Mouse (Mus musculus) MN1 (cell line): ENCODE measurements around the gene Ccng1.

Experiments
- DNase-seq: peaks from one replicate; pipeline ENCODE4 v3.0.0-alpha.2; 2016; ENCODE audit warnings: low spot score

Ccng1 gene

DNA sequence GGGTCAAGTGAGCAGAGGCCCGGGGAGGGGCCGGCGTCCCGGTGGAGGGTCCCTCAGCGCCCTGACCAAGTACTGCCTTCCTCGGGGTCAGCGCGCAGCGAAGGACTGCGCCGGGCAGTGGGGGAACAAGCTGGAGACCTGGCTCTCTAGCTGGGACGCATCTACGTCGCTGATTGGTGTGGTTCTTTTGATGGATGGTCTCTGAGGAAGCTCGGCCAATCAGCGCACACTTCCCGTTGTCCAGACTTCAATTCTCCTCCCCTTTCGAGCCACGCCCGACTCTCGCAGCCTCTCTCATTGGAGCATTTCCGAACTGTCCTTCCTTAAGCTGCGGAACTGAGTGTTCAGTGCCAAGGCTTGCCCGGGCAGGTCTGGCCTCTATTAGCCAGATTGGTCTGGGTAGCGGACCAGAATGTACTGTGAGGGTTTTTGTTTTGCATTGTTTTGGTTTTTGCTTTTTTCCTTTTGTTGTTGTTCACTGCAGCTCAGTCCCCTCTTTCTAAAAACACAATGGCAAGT is at the start of gene Ccng1:
Gene Ccng1 (minus strand): TSS at position 203 of the 519 bp plus-strand sequence.
- peak; percentile 99 for DNase-seq

DNA sequence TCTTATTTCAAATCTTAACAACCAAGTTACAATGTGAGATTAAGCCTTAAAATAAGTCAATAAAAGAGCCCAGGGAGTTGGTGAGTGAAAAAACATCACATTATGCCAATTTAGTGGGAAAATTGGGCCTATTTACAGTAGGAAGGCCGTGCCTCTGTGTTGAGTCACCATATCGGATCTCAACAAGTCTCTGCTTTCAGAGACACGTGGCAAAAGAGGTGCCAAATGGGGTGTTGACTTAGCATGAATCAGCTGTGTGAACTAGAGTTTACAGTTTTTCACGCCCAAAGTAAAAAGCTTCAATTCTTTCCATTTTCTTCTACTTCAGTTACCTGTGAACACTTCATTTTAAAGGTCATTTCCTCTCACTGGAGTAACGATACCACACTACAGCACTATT is 35.2 kb upstream of the Ccng1 start:
- DNase-seq: no peak

DNA sequence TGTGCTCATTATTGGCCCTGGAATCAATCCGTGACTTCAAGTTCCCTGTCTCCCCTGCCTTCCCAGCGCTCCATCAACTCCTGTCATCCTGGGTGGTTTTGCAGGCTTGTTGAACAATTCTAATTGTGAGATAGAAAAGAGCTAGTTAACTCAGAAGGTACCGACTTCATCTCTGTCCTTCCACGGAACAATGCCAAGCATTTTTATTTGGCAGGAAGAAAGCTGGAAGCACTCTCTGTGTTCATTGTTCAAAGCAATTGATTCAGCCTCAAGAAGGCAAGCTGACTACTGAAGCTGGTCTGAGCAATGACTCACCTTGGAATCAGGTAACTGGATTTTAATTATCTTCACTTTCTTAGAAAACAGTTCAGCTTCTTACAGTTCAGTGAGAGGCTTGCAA is 34.6 kb upstream of the Ccng1 start:
- no peak for DNase-seq

DNA sequence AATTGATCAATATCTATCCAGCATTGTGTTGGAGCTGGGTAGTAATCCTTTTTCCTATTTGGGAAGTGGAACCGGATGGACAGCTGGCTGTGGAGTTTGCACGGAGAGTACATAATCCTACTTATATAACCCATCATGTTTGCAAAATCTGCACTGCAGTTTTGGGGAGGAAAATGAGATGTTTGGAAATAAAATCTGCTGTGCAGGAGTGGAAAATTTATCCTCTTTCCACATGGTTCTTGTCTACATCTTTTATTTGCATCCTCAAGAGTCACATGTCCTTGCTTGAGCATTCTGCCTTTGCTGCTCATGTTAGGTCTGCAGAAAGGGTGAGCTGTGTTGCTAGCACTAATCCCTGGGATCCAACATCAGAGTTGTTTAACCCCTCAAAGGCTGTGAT is 31.8 kb upstream of the Ccng1 start:
- no peak for DNase-seq

DNA sequence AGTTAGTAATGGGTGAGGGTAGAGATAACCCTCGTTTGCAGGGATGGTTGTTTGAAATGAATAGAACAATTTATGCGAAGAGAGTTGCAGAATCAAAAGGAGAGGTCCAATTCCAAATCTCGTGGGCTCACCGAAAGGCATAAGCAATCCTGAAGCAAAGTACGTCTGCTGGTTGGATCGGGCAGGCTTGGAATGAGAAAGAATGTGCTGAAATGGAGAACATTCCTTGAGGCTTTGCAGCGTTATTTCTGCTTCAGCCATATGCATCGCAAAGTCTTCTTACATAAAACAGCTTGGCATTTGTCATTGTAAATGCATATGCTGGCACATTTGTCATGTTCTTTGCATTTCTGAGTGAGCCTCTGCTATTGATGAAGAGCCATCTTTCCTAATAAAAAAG is 29.2 kb upstream of the Ccng1 start:
- no peak for DNase-seq

DNA sequence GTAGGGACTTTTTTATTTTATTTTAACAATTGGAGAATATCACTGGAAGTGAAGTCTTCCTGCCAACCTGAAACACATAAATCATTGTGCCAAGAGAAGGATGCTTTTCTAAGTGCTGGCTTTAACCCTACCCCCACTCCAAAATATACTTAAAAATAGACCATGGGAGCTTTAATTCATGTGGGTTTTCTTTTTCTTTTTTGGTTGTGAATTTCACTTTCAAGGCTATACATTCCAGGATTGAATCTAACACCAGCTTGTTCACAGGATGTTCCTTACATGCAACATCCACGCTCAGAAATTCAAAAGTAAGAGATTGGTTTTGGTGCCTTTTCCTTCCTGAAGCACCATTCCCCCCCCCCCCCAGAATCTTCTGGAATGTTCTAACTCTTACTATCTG is 28.2 kb upstream of the Ccng1 start:
- DNase-seq: no peak

DNA sequence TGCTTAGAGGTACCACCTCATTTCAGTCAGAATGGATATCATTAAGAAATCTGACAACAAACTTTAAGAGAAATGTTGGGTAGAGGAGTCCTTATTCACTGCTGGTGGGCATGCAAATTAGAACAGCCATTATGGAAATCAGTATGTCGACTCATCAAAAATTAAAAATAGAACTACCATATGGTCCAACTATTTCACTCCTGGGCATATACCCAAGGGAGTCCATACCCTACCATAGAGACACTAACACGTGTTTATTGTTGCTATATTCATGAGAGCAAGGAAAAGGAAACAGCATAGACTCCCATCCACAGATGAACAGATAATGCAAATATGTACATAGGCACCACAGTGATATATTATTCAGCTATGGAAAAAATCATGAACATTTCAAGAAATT is 26.7 kb upstream of the Ccng1 start:
- no peak for DNase-seq

DNA sequence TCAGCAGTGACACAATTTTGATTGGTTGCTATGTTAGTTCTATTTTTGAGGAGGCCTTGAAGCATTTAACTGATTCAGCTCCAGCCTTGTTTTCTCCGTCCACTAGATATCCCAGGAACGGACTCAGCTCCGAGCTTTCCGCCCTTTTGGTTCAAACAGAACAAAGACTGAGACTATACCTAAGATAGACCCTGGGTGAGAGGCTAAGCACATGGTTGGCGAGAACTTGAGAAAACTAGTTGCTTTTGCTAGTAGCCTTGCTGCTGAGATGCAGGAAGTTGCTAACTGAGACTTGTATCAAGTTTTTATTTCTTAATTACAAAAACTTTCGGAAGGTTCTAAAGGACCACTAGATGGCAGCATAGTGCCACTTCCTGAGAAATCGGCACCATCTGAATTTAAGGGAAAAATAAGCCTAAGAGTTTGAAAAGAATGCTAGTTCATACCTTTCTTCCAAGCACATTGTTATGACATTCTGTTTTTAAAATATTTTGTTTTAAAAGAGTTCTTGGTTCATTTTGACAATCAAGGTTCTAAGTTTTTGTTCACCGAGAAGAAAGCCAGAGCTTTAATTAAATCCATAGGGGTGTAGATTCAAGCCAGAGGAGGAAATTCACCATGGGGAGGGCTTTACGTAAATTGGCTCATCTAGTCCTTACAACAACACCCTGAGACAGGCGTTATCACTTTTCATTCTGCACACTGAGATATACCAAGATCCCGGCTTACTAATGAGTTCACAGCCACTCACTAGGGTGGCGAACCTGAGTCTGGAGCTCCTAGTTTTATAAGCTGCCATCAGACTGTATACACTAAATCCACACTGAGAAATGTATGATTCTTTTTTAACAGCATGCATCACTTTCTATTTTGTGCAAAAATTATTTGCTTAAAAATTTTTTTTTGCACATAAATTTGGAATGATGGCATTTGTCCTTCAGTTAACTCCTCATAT is 20.5 kb upstream of the Ccng1 start:
- DNase-seq: peak; percentile 68

DNA sequence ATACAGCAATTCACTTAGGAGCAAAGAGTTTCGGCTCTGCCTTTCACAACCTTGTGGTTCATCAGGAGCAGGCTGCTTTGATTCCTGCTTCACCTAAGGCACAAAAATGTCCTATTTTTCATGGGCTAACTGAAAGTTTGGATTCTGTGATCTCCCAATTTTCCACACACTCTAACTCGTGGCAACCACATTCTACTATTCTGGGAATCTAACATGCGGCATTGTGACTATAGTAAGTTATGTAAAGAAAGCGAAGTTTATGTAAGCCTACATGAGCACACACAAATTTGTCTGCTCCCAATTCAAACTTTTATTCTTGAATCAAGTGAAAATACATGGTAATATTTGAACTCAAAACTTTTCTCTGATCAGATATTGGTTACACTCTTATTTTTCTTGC is 9.6 kb upstream of the Ccng1 start:
- DNase-seq: no peak

DNA sequence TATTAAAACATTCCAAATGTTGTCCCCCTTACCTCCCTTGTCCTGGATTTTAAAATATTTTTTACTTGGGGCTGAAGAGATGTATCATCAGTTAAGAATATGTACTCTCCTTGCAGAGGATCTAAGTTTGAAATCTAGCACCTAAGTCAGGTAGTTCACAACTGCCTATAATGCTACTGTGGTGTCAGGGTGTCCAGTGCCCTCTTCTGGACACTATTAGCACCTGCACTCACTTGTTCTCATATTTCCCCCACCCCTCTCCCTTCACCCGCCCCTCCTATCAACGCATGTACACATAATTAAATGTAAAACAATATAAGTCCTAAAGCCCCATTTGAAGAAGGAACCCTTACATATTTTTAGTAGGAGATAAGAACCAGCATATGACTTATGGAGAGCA is 8.3 kb upstream of the Ccng1 start:
- DNase-seq: peak; percentile 24

DNA sequence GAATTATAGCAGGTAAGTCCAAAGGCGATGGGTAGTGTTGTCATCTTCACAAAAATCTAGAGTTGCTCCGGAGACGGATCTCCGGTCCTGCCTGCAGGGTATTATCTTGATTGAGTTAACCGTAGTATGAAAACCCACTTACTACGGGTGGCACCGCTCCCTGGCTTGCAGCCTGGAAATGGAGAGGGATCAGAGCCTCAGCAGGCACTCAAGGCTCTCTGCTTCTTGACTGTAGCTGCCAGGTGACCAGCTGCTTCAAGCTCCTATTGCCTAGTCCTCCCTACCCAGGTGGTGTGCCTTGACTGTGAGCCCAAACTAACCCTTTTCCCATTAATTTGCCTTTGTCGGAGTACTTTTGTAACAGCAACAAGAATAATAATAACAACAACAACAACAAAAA is 4.8 kb upstream of the Ccng1 start:
- peak; percentile 35 for DNase-seq

DNA sequence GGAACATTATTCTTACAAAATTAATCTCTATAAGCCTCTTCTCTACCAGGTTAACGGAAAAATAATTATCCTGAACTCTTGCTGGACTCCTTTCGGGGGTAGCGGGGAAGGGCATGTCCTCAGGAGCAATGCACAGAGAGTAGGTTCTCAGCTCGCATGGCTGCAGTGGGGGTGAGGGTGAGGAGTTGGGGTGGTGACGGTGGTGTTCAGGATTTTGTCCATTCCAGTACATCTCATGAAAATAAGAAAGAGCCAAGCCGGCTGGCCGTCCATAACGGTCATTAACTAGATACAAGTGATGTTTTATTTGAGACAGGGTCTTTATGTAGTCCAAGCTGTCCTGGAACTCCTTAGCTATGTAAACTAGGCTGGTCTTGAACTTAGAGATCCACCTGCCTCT is 857 bp upstream of the Ccng1 start:
- DNase-seq: no peak

DNA sequence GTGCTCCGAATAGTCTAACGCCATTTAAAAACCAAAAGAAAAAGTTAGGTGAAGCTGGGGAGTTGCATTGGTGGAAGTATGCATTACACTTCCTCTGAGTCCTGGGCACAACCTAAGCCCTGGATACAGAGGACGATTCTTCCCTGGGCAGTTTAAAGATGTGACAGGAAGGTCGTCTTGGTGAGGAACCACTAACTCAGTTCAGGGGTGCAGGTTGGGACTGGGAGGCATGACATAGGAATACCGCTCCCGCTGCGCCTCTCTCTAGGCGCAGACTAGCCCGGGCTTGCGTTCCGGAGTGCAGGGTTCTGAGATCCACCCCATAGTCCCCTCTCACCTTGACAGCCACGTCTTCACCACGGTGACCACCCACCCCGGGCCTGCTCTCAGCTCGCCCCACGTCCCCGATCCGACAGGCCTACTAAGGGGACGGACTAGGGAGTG is 425 bp downstream of the Ccng1 start:
- DNase-seq: peak; percentile 39

DNA sequence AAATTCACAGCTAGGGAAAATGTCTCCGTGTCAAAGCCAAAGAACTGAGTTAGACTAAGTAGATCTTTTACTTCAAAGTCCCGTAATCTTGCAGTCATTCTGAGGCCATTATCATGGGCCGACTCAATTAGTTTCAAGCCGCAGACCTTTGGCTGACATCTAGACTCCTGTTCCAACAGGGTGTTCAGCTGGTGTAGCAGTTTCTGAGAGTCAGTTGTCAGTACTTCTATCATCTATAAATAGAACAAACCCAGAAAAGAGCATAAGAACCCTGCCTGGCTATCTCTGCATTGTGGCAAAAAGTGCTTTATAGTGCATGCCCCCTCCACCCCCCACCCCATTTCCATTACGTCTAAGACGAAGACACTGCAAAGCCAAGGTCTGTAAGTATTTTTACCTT is 1.3 kb downstream of the Ccng1 start:
- DNase-seq: no peak

DNA sequence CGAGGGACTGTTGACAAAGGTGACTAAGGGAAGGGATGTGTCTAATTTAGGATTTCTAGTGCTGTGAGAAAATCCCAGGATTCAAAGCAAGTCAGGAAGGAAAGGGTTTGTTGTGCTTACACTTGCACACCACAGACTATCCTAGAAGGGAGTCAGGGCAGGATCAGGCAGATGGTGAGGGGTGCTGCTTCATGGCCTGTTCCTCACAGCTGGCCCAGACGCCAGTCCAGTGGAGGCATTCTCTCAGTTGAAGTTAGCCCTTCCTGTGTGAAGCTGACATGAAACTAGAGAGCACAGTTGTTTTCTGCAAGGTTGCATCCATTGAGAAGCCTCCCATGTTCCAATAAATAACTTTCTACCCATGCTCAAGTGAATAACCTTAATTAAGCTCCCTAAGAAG is 7.4 kb downstream of the Ccng1 start:
- no peak for DNase-seq

DNA sequence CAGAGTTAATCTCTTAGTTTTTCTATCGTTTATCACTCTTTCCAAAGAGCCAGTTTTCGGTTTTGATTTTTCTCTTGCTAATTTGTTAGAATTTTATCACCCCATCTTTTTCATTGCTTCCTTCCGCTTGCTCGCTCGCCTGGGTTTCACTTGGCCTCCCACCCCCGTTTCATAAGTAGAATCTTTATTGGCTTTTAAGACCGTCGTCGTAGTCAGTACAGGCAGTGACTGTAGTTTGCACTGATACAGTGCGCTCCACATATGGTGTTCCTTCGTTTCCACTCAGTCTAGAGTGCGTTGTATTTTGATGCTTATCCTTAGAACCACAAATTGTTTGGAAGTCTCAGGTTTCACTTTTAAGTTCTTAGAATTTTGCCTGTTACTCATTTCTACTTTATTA is 8.8 kb downstream of the Ccng1 start:
- DNase-seq: no peak

DNA sequence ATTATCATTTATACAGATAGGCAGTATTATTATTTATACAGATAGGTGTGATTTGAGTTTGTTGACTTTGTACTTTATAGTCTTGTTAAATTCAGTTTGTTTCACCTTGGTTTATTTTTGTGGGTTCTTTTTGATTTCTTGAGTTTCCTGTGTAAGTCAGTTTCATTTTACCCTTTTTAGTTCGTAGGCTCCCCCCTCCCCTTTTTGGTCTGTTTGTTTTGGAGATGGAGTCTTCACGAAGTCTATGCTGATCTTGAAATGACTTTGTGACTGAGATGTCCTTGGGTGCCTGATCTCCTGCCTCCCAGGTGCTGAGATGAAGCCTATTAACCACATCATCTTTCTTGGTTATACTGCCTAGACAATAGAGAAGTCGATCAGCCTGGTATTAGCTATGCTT is 10.8 kb downstream of the Ccng1 start:
- no peak for DNase-seq

DNA sequence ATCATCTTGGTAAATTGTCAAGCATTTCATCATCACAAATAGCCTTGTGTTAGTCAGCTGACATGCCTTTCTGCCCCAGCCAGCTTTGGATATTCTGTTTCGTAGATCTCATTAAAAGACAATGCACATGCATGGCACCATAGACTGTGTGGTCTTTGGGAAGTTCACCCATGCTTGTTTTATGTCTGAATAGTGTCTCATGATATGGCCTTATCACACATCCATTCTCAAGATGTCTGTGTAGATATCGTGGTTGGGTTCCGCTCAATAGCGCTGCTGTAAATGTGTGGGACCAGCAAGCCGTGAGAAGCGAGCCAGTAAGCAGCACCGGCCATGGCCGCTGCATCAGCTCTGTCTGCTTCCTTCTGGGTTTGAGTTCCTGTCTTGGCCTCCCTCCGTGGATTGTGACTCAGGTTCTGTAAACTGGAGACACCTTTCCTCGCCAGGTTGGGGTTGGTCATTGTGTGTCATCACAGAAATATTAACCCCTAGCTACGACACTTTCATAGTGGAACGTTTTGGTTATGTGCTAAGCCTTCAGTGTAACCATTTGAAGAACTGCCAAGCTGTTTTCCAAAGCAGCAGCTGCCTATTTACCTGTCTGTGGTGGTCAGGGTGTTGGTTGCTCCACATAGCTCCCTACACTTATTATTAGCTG is 13.4 kb downstream of the Ccng1 start:
- no peak for DNase-seq

DNA sequence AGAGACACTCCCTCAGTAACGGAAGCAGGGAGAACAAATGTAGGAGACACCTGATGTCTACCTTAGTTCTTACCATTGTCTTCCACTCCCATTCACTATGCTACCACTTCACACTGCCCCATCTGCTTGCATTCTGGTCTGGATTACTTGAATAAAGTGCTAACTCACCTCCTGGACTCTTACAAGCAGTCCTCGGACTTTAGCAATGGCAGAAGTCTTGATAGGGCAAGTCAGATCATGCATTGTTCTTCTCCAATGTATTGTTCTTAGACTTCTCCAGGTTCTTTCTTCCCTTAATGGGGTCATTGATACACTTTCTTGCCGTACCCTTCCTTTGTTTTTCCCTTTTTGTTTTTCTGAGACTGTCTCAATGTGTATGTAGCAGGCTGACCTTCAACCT is 17.7 kb downstream of the Ccng1 start:
- no peak for DNase-seq

DNA sequence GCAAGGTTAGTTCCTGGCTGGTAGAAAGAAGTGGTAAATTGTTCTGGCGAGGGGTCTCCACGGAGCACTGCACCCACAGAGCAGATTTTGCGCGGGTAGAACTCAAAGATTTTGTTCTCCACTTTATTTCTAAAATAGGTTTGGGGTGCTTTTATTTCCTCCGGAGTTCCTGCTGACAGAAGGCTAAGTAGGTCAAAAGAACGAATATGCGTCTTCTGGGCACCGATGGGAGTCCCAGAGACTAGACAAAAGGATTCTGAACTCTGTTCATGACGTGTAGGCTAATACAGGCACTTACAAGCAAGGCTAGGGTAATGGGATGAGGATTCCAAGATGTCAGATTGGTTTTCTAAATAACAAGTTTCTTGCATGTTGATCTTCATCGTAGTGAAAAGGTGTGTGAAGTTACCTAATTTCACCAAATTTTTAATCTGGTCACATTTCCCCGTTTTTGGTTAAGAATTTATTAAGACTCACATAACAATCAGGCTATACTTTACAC is 20.8 kb downstream of the Ccng1 start:
- DNase-seq: peak; percentile 49

DNA sequence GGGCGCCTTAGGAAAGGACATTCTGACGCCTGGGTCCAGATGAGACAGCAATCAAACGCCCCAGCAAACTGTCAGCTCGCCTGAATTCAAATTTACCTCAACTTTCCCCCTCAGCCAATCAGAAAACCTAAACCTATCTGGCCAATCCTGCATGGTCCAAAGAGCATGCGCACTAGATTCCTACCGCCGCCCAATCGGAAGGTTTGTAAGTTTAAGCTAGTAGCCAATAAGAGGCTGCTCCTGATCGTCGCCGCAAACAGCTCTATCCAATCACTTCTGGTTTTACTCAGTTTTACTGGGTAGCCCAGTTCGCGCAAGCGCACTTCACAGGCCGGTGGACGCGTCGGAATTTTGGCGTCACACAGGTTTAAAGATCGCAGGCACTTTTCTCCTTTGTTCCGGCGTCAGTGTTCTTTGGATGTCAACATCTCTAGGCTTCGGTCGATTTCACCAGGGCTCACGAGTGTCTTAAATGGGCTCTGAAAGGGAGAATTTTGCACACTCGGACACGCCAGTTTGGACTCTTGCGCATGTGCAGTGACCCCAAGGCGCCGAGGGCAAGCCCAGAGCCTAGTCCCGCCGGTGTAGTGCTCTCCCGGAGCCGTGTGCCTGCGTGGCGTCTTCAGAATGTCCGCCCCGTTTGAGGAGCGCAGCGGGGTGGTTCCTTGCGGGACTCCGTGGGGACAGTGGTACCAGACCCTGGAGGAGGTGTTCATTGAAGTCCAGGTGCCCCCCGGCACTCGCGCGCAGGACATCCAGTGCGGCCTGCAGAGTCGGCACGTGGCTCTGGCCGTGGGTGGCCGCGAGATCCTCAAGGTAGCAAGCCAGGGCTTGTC is 21.6 kb downstream of the Ccng1 start, which contains the start of the genes Hmmr and Nudcd2:
Gene Hmmr (minus strand): TSS at position 84 of the 836 bp plus-strand sequence.
Gene Nudcd2 (plus strand): TSS at position 329 of the 836 bp plus-strand sequence.
- peak; percentile 100 for DNase-seq

DNA sequence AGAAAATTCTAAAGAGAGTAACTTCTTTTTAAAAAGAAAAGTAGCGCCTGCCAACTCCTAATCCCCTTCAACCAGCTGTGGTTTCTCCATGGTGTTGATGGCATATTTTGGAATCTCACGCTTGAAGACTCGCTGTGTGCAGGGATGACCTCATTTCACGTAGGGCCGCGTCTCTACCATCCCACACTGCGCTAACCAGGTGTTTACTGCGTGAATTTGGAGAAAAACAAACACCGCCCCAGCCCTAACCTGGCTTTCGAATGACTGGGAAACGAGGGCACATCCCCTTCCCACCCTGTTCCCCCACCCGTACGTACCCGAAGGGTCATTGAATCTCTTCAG is 22.1 kb downstream of the Ccng1 start:
- DNase-seq: peak; percentile 41
